Mouse (Mus musculus) inflammation-experienced regulatory T-cells, adult 16 weeks (primary cell): ENCODE measurements around the gene Slc22a3. TPM values are rescaled to one million over a fixed set of nuclear protein-coding genes. Genes with fewer than 3 reads are reported as not detected.

ENCODE experiments used
- polyA plus RNA-seq: library from polyadenylated mRNA; unstranded; fragments of 100-300 nt; shearing (Covaris generic); gene quantifications from one replicate; pipeline ENCODE4 v1.2.1, GENCODE M21; 2017

The Slc22a3 gene
- polyA plus RNA-seq, result not detected

DNA sequence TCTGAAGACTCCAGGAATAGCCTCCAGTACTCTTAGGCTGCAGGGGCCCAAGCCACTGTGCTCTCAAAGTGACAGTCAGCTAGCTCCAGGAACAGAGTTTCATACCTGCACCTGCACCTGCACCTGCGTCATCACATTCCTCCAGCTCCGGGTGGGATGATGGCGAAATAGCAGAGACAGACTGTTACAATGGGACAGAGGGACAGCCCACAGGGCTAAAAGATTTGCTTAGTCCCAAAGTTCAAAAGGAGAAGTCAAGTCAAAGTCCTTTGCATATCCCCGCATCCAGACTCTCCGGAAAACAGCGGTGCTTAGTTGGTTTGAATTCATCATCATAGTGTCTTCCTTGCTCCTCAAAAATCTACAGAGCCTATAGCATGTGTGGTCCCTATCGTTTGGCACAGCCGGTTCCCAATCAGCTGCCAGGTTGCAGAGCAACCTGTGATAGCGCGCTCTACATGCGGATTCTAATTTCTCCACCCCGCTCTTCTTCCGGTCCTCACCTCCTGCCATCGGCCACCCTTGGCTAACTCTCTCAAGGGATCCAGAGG, at the start of gene Slc22a3:
TSS of gene Slc22a3 (minus strand) at position 51 of the 551 bp plus-strand sequence.

GRCm38 (mm10) chr17:12377981-12378705, 129.4 kb downstream of the Slc22a3 start, which contains the start of gene Plg:
Gene Plg, plus strand, starts transcription at chr17:12378608.

Other genes with a start within 250 kb of the Slc22a3 start
- gene Map3k4, start 188.9 kb downstream of the Slc22a3 start, polyA plus RNA-seq, result 36.1 TPM
- not detected for gene Plg, start 129.1 kb downstream of the Slc22a3 start, polyA plus RNA-seq
- 4.2 TPM for gene Slc22a2, start 76.4 kb upstream of the Slc22a3 start, polyA plus RNA-seq
- gene Slc22a1, start 168.1 kb upstream of the Slc22a3 start, polyA plus RNA-seq, result 0.15 TPM